Mouse (Mus musculus) liver, adult 2 months (tissue): ENCODE measurements at regions not wholly inside any gene's neighbourhood (a gene's known extent, or its start where the extent isn't known, plus 50 kb on each side); places are given as distances from the start of the nearest gene placed in this dataset.

Experiments used
- CTCF ChIP-seq: fragments of 200-500 bp; IDR thresholded peaks from 2 replicates; pipeline ENCODE4 v1.5.1; 2011; ENCODE audit warnings: low read depth, low read length, control low read depth
- POLR2A ChIP-seq: fragments of 200-500 bp; IDR thresholded peaks from 2 replicates; pipeline ENCODE4 v1.6.1; 2011; ENCODE audit warnings: low read length, control low read depth; ENCODE audit not compliant: insufficient read depth; ENCODE audit errors: extremely low read depth

- TF ChIP-seq CTCF (no peak), POLR2A (no peak)
Observed at GRCm38 (mm10) chr6:100424788-100425403, 137.6 kb upstream of the Rybp start.
